Mouse (Mus musculus) CH12.LX (cell line): Measurements from ENCODE around the gene Brsk1. TPM values are rescaled to one million over a fixed set of nuclear protein-coding genes. Genes with fewer than 3 reads are reported as not detected.

Source experiments
- DNase-seq: peaks from one replicate; pipeline ENCODE4 v3.0.0-alpha.2; 2013; ENCODE audit errors: extremely low read depth
- H3K27ac ChIP-seq: 2 replicates; pipeline ENCODE4 v1.5.1; 2012; ENCODE audit warnings: low read depth, mild to moderate bottlenecking, control low read depth, moderate library complexity; ENCODE audit not compliant: insufficient read depth
- H3K27me3 ChIP-seq: replicated peaks from 2 replicates; pipeline ENCODE3; 2012; ENCODE audit warnings: inconsistent platforms
- H3K36me3 ChIP-seq, 2 experiments: replicated peaks in 1 of 2; 2 replicates each; pipeline versions ENCODE3 to v1.6.1; 2012; ENCODE audit warnings: inconsistent platforms in 1 of 2, low read length in 1 of 2, mild to moderate bottlenecking in 1 of 2, mixed read lengths in 1 of 2, moderate library complexity in 1 of 2; ENCODE audit not compliant: control insufficient read depth in 1 of 2, insufficient read depth in 1 of 2
- H3K4me1 ChIP-seq, 2 experiments: 2 replicates each; pipeline ENCODE4 v1.6.1; 2012; ENCODE audit warnings: inconsistent platforms in 1 of 2, moderate library complexity in 1 of 2; ENCODE audit not compliant: insufficient read depth in 2 of 2, control insufficient read depth in 1 of 2
- H3K4me2 ChIP-seq: 2 replicates; pipeline ENCODE4 v1.6.1; 2012; ENCODE audit warnings: low read depth, mild to moderate bottlenecking, control low read depth; ENCODE audit not compliant: poor library complexity, insufficient read depth, severe bottlenecking
- H3K4me3 ChIP-seq, 3 experiments: fragments of 150-350 bp in 1 of 3; sonication (generic) in 1 of 3; replicated peaks in 1 of 3; 2 replicates each; pipeline versions ENCODE3 to v1.5.1; 2011 to 2012; ENCODE audit warnings: low read depth in 2 of 3, low read length in 2 of 3, mild to moderate bottlenecking in 2 of 3, moderate library complexity in 2 of 3, control low read depth in 1 of 3, improper control_type of control experiment in 1 of 3, inconsistent platforms in 1 of 3, mixed read lengths in 1 of 3; ENCODE audit not compliant: poor library complexity in 1 of 3
- H3K79me2 ChIP-seq: replicated peaks from 2 replicates; pipeline ENCODE4 v1.6.1; 2012; ENCODE audit warnings: mild to moderate bottlenecking, moderate library complexity; ENCODE audit not compliant: control insufficient read depth, poor library complexity, insufficient read depth, severe bottlenecking; ENCODE audit errors: extremely low read depth
- H3K9ac ChIP-seq: 2 replicates; pipeline ENCODE4 v1.6.1; 2012; ENCODE audit warnings: low read depth, mild to moderate bottlenecking, control low read depth, moderate library complexity; ENCODE audit not compliant: insufficient read depth
- H3K9me3 ChIP-seq: replicated peaks from 2 replicates; pipeline ENCODE3; 2012; ENCODE audit warnings: low read length, inconsistent platforms, mixed read lengths
- BHLHE40 ChIP-seq: IDR thresholded peaks from 2 replicates; pipeline ENCODE4 v1.6.1; 2011; ENCODE audit warnings: mild to moderate bottlenecking, low read depth, low read length, improper control_type of control experiment
- CHD1 ChIP-seq: IDR thresholded peaks from 2 replicates; pipeline ENCODE4 v1.6.1; 2012; ENCODE audit warnings: low read depth, low read length, improper control_type of control experiment, inconsistent platforms
- CHD2 ChIP-seq: IDR thresholded peaks from 2 replicates; pipeline ENCODE4 v1.6.1; 2011; ENCODE audit warnings: low read length, improper control_type of control experiment
- CTCF ChIP-seq, 2 experiments: IDR thresholded peaks in 1 of 2; conservative IDR thresholded peaks in 1 of 2; 2 replicates each; pipeline ENCODE4 v1.5.1; 2011 to 2012; ENCODE audit warnings: low read depth in 2 of 2, low read length in 2 of 2, improper control_type of control experiment in 1 of 2, inconsistent platforms in 1 of 2, mild to moderate bottlenecking in 1 of 2, moderate library complexity in 1 of 2
- ELF1 ChIP-seq: IDR thresholded peaks from 2 replicates; pipeline ENCODE4 v1.6.1; 2014; ENCODE audit warnings: low read depth, mild to moderate bottlenecking, inconsistent platforms, low read length, improper control_type of control experiment
- EP300 ChIP-seq: IDR thresholded peaks from 2 replicates; pipeline ENCODE4 v1.6.1; 2011; ENCODE audit warnings: low read length, improper control_type of control experiment
- ETS1 ChIP-seq: conservative IDR thresholded peaks from 2 replicates; pipeline ENCODE4 v1.6.1; 2012; ENCODE audit warnings: low read depth, mild to moderate bottlenecking, inconsistent platforms, low read length, improper control_type of control experiment, moderate library complexity
- GABPA ChIP-seq: IDR thresholded peaks from 2 replicates; pipeline ENCODE4 v1.6.1; 2012; ENCODE audit warnings: low read depth, low read length, improper control_type of control experiment, inconsistent platforms; ENCODE audit not compliant: insufficient replicate concordance
- HCFC1 ChIP-seq: IDR thresholded peaks from 2 replicates; pipeline ENCODE4 v1.6.1; 2012; ENCODE audit warnings: low read depth, mild to moderate bottlenecking, inconsistent platforms, low read length, improper control_type of control experiment
- IRF4 ChIP-seq: IDR thresholded peaks from 2 replicates; pipeline ENCODE4 v1.6.1; 2014; ENCODE audit warnings: low read depth, mild to moderate bottlenecking, inconsistent platforms, low read length, improper control_type of control experiment
- JUN ChIP-seq: IDR thresholded peaks from 2 replicates; pipeline ENCODE4 v1.6.1; 2011; ENCODE audit warnings: low read depth, mild to moderate bottlenecking, low read length, improper control_type of control experiment, moderate library complexity; ENCODE audit not compliant: insufficient read depth
- JUND ChIP-seq: conservative IDR thresholded peaks from 2 replicates; pipeline ENCODE4 v1.6.1; 2011; ENCODE audit warnings: low read depth, low read length, improper control_type of control experiment
- KAT2A ChIP-seq: IDR thresholded peaks from 2 replicates; pipeline ENCODE4 v1.6.1; 2012; ENCODE audit warnings: low read length, improper control_type of control experiment, inconsistent platforms; ENCODE audit not compliant: insufficient replicate concordance
- MAFK ChIP-seq: IDR thresholded peaks from 2 replicates; pipeline ENCODE4 v1.6.1; 2011; ENCODE audit warnings: low read length, improper control_type of control experiment; ENCODE audit not compliant: insufficient replicate concordance
- MAX ChIP-seq: IDR thresholded peaks from 2 replicates; pipeline ENCODE4 v1.6.1; 2011; ENCODE audit warnings: low read length, improper control_type of control experiment
- MAZ ChIP-seq: IDR thresholded peaks from 2 replicates; pipeline ENCODE4 v1.6.1; 2012; ENCODE audit warnings: low read depth, mild to moderate bottlenecking, inconsistent platforms, low read length, improper control_type of control experiment, moderate library complexity
- MEF2A ChIP-seq: IDR thresholded peaks from 2 replicates; pipeline ENCODE4 v1.6.1; 2014; ENCODE audit warnings: low read depth, mild to moderate bottlenecking, inconsistent platforms, low read length, improper control_type of control experiment, borderline replicate concordance
- MXI1 ChIP-seq: IDR thresholded peaks from 2 replicates; pipeline ENCODE4 v1.6.1; 2011; ENCODE audit warnings: mild to moderate bottlenecking, low read depth, low read length, improper control_type of control experiment
- MYC ChIP-seq: IDR thresholded peaks from 2 replicates; pipeline ENCODE4 v1.6.1; 2011; ENCODE audit warnings: low read depth, mild to moderate bottlenecking, improper control_type of control experiment, low read length
- NELFE ChIP-seq: IDR thresholded peaks from 2 replicates; pipeline ENCODE4 v1.6.1; 2011; ENCODE audit warnings: low read depth, low read length, improper control_type of control experiment
- PAX5 ChIP-seq: IDR thresholded peaks from 2 replicates; pipeline ENCODE4 v1.6.1; 2012; ENCODE audit warnings: low read length, inconsistent platforms, mixed read lengths
- POLR2A ChIP-seq: IDR thresholded peaks from 2 replicates; pipeline ENCODE4 v1.6.1; 2011; ENCODE audit warnings: low read depth, mild to moderate bottlenecking, improper control_type of control experiment, low read length
- POLR2AphosphoS2 ChIP-seq: IDR thresholded peaks from 2 replicates; pipeline ENCODE4 v1.6.1; 2011; ENCODE audit warnings: low read depth, low read length, improper control_type of control experiment
- SIN3A ChIP-seq: IDR thresholded peaks from 2 replicates; pipeline ENCODE4 v1.6.1; 2012; ENCODE audit warnings: low read length, improper control_type of control experiment, inconsistent platforms
- SMC3 ChIP-seq: IDR thresholded peaks from 2 replicates; pipeline ENCODE4 v1.6.1; 2011; ENCODE audit warnings: low read depth, low read length, improper control_type of control experiment
- TBP ChIP-seq: conservative IDR thresholded peaks from 2 replicates; pipeline ENCODE4 v1.6.1; 2011; ENCODE audit warnings: low read depth, low read length, improper control_type of control experiment
- TCF12 ChIP-seq: IDR thresholded peaks from 2 replicates; pipeline ENCODE4 v1.6.1; 2014; ENCODE audit warnings: low read depth, mild to moderate bottlenecking, inconsistent platforms, low read length, improper control_type of control experiment
- UBTF ChIP-seq: IDR thresholded peaks from 2 replicates; pipeline ENCODE4 v1.6.1; 2012; ENCODE audit warnings: low read depth, mild to moderate bottlenecking, inconsistent platforms, low read length, improper control_type of control experiment, moderate library complexity
- USF1 ChIP-seq: IDR thresholded peaks from 2 replicates; pipeline ENCODE4 v1.6.1; 2014; ENCODE audit warnings: low read depth, mild to moderate bottlenecking, inconsistent platforms, low read length, improper control_type of control experiment
- ZC3H11A ChIP-seq: IDR thresholded peaks from 2 replicates; pipeline ENCODE4 v1.6.1; 2012; ENCODE audit warnings: low read depth, mild to moderate bottlenecking, inconsistent platforms, low read length, improper control_type of control experiment
- ZKSCAN1 ChIP-seq: IDR thresholded peaks from 2 replicates; pipeline ENCODE4 v1.6.1; 2012; ENCODE audit warnings: low read depth, inconsistent platforms, low read length, improper control_type of control experiment, borderline replicate concordance
- ZMIZ1 ChIP-seq: IDR thresholded peaks from 2 replicates; pipeline ENCODE4 v1.6.1; 2012; ENCODE audit warnings: low read depth, mild to moderate bottlenecking, inconsistent platforms, low read length, improper control_type of control experiment
- ZNF384 ChIP-seq: IDR thresholded peaks from 2 replicates; pipeline ENCODE4 v1.6.1; 2012; ENCODE audit warnings: low read depth, low read length, improper control_type of control experiment, inconsistent platforms
- dilution Hi-C: fragments of 300-500 bp; cut with MboI; formaldehyde crosslinking; loops from 2 replicates; pipeline ENCODE4 v1.14.3; 2020; ENCODE audit warnings: low sequenced_read_pairs; ENCODE audit not compliant: extremely low pct_unique_long_range_greater_than_20kb, extremely low pct_ligation_motif_present
- in situ Hi-C: fragments of 300-500 bp; cut with MboI; formaldehyde crosslinking; loops from 3 replicates; pipeline ENCODE4 v1.14.3; 2019; ENCODE audit warnings: low sequenced_read_pairs, low pct_ligation_motif_present, low pct_unique_long_range_greater_than_20kb, mixed read lengths
- polyA plus RNA-seq: library from polyadenylated mRNA; unstranded; fragments of >175 nt; gene quantifications from 2 replicates; pipeline ENCODE4 v1.2.1, GENCODE M21; 2012; ENCODE audit warnings: low read depth; ENCODE audit not compliant: insufficient read length
- total RNA-seq, 2 experiments: library from RNA; depleted of rRNA; stranded (reverse); fragments of 300-350 nt in 1 of 2; fragments of >200 nt in 1 of 2; gene quantifications; 2 replicates each; pipeline ENCODE4 v1.2.3; 2012 to 2014

Gene Brsk1
- total and polyA plus RNA-seq, 3 experiments, result 0.25 TPM; not detected in 2

- no peaks in the 10 kb centered on the region for H3K79me2 ChIP-seq
- peak overlapping the region; percentile 87 to 98 (median 88) for H3K4me3 ChIP-seq
- in situ Hi-C loops (no loop called here), dilution Hi-C loops (no loop called here)
- peaks cover 17 to 36% of the 10 kb centered on the region in 2 experiments for H3K36me3 ChIP-seq
- H3K27me3 ChIP-seq, result no peaks in the 10 kb centered on the region
- TF ChIP-seq ZC3H11A (no peak), NELFE (no peak), PAX5 (no peak), ZMIZ1 (no peak), ETS1 (no peak), TCF12 (0 out of 2 replicates have a peak, but pooled peaks have one; percentile 39), BHLHE40 (no peak), MEF2A (no peak), EP300 (no peak), ZNF384 (no peak), POLR2AphosphoS2 (no peak), JUN (no peak), GABPA (no peak), MAX (0 out of 2 replicates have a peak, but pooled peaks have one; percentile 23)
- peak overlapping the region; percentile 37 for H3K27ac ChIP-seq
- H3K9ac ChIP-seq, result peak overlapping the region; percentile 85
- DNase-seq, result peak; percentile 33
- peaks cover 5 to 24% of the 10 kb centered on the region in 2 experiments; a peak in 3 of 4 replicates for H3K4me1 ChIP-seq
- no peaks in the 10 kb centered on the region for H3K9me3 ChIP-seq
- peak overlapping the region; percentile 94 for H3K4me2 ChIP-seq
Observed at GRCm38 (mm10) chr7:4740309-4740727, 49.9 kb downstream of the Brsk1 start.

- no peak overlapping the region for H3K27ac ChIP-seq
- H3K4me2 ChIP-seq, result peak overlapping the region; percentile 94
- peak; percentile 68 for DNase-seq
- no peaks in the 10 kb centered on the region for H3K27me3 ChIP-seq
- peak overlapping the region; percentile 87 to 98 (median 88) for H3K4me3 ChIP-seq
- no peaks in the 10 kb centered on the region for H3K9me3 ChIP-seq
- dilution Hi-C loops (no loop called here), in situ Hi-C loops (no loop called here)
- H3K36me3 ChIP-seq, result peaks cover 25 to 44% of the 10 kb centered on the region in 2 experiments
- H3K79me2 ChIP-seq, result no peaks in the 10 kb centered on the region
- peak overlapping the region; percentile 85 for H3K9ac ChIP-seq
- H3K4me1 ChIP-seq, result peaks cover 5 to 24% of the 10 kb centered on the region in 2 experiments; a peak in 3 of 4 replicates
- TF ChIP-seq POLR2A (peak; percentile 55), SMC3 (no peak), UBTF (no peak), SIN3A (peak; percentile 50; the same call in 1 of the 2 replicates), TBP (no peak), ZKSCAN1 (no peak), MAFK (no peak), GABPA (no peak), ZMIZ1 (peak; percentile 75), JUND (no peak), CHD2 (no peak), CHD1 (no peak; the same call in 1 of the 2 replicates), MAX (no peak), KAT2A (no peak), PAX5 (no peak), MAZ (peak; percentile 41; the same call in 1 of the 2 replicates), USF1 (no peak), TCF12 (no peak), ELF1 (no peak; the same call in 1 of the 2 replicates), CTCF (conservative IDR thresholded peaks at IDR 0.05 in 1 of 2, IDR thresholded peaks at IDR 0.05 in 1 of 2; ENCODE audit: low read depth in 2 of 2, low read length in 2 of 2) (no peak), MXI1 (0 out of 2 replicates have a peak, but pooled peaks have one; percentile 32), IRF4 (peak; percentile 29; the same call in 1 of the 2 replicates), EP300 (no peak), MYC (no peak), HCFC1 (no peak)
Observed at GRCm38 (mm10) chr7:4741151-4741550, 50.7 kb downstream of the Brsk1 start.
